Mouse (Mus musculus) CH12.LX (cell line): ENCODE measurements at regions not wholly inside any gene's neighbourhood (a gene's known extent, or its start where the extent isn't known, plus 50 kb on each side); places are given as distances from the start of the nearest gene placed in this dataset.

Source experiments
- CHD1 ChIP-seq: IDR thresholded peaks from 2 replicates; pipeline ENCODE4 v1.6.1; 2012; ENCODE audit warnings: low read depth, low read length, improper control_type of control experiment, inconsistent platforms
- CTCF ChIP-seq, 2 experiments: IDR thresholded peaks in 1 of 2; conservative IDR thresholded peaks in 1 of 2; 2 replicates each; pipeline ENCODE4 v1.5.1; 2011 to 2012; ENCODE audit warnings: low read depth in 2 of 2, low read length in 2 of 2, improper control_type of control experiment in 1 of 2, inconsistent platforms in 1 of 2, mild to moderate bottlenecking in 1 of 2, moderate library complexity in 1 of 2
- E2F4 ChIP-seq: IDR thresholded peaks from 2 replicates; pipeline ENCODE4 v1.6.1; 2011; ENCODE audit warnings: low read depth, low read length, improper control_type of control experiment; ENCODE audit not compliant: insufficient replicate concordance
- ETS1 ChIP-seq: conservative IDR thresholded peaks from 2 replicates; pipeline ENCODE4 v1.6.1; 2012; ENCODE audit warnings: low read depth, mild to moderate bottlenecking, inconsistent platforms, low read length, improper control_type of control experiment, moderate library complexity
- GABPA ChIP-seq: IDR thresholded peaks from 2 replicates; pipeline ENCODE4 v1.6.1; 2012; ENCODE audit warnings: low read depth, low read length, improper control_type of control experiment, inconsistent platforms; ENCODE audit not compliant: insufficient replicate concordance
- MXI1 ChIP-seq: IDR thresholded peaks from 2 replicates; pipeline ENCODE4 v1.6.1; 2011; ENCODE audit warnings: mild to moderate bottlenecking, low read depth, low read length, improper control_type of control experiment
- NRF1 ChIP-seq: IDR thresholded peaks from 2 replicates; pipeline ENCODE4 v1.6.1; 2014; ENCODE audit warnings: low read depth, mild to moderate bottlenecking, inconsistent platforms, low read length, improper control_type of control experiment, moderate library complexity

- TF ChIP-seq CHD1 (0 out of 2 replicates have a peak, but pooled peaks have one; percentile 32), GABPA (no peak), CTCF (conservative IDR thresholded peaks at IDR 0.05 in 1 of 2, IDR thresholded peaks at IDR 0.05 in 1 of 2; ENCODE audit: low read depth in 2 of 2, low read length in 2 of 2) (no peak), ETS1 (peak; percentile 98), E2F4 (0 out of 2 replicates have a peak, but pooled peaks have one; percentile 32), NRF1 (no peak), MXI1 (no peak)
Observed at GRCm38 (mm10) chr1:128514327-128514726, 77.8 kb downstream of the Cxcr4 start.
